Mouse (Mus musculus): ENCODE measurements around the gene Serinc3.
"Not testable (repeated sequence)": the region's sequence is repeated elsewhere in the genome, so short reads cannot be mapped to it uniquely, and the experiment has no call there.

Gene Serinc3

DNA sequence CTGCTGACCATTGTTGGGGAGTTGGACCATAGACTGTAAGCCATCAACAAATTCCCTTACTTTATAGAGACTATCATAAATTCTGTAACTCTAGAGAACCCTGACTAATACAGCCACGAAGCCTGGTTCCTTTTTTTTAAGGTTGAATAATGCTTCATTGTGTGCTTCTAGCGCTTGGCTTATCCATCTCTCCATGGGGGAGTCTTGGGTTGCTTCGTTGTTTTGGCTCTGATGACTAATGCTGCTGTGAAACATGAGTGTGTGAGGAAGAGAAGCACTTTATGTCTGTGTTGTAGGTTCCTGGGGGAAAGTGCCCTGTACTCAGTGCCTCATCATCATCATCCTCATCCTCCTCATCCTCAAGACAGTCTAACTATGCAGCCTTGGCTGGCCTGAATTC lies 19.0 kb upstream of the Serinc3 start:
- intact Hi-C loops (cut with DNase I): loop anchor here (5.0 kb wide), 1 partner anchor 53 kb away; no protein-coding TSS in a partner anchor

DNA sequence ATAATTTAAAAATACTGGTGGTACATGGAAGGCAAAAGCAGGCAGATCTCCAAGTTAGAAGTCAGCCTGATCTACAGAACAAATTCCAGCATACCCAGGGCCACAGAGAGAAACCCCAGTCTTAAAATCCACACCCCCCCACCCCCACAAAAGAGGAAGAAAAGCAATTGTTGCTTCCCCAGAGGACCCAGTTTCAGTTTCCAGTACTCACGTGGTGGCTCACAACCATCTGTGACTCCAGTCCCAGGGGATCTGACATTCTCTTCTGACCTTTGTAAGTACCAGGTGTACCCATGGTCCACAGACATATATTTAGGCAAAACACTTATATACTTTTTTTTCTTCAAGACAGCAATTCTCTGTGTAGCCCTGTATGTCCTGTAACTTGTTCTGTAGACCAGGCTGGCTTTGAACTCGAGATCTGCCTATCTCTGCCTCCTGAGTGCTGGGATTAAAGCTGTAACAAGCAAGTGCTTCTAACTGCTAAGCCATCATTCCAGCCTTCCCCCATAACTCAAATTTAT lies 17.8 kb upstream of the Serinc3 start:
- intact Hi-C loops (cut with DNase I): loop anchor here (5.0 kb wide), 1 partner anchor 55 kb away; no protein-coding TSS in a partner anchor

DNA sequence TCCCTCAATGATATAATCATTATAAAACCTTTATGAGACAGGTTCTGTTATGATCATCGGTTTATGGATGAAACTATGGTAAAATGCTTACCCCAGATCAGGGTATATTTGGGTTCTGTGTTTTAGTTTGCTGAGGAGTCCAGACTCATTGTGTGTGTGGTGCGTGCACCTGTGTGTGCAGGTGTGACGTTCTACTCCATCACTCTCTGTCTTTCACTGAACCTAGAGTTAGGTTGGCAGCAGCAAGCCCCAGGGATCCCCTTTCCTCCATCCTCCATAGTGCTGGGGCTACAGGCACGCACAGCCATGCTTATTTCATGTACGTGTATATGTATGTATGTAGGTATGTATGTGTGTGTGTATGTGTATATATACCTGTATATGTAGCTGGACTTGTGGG lies 17.1 kb upstream of the Serinc3 start:
- intact Hi-C loops (cut with DNase I): loop anchor here (5.0 kb wide), 1 partner anchor 55 kb away; no protein-coding TSS in a partner anchor

DNA sequence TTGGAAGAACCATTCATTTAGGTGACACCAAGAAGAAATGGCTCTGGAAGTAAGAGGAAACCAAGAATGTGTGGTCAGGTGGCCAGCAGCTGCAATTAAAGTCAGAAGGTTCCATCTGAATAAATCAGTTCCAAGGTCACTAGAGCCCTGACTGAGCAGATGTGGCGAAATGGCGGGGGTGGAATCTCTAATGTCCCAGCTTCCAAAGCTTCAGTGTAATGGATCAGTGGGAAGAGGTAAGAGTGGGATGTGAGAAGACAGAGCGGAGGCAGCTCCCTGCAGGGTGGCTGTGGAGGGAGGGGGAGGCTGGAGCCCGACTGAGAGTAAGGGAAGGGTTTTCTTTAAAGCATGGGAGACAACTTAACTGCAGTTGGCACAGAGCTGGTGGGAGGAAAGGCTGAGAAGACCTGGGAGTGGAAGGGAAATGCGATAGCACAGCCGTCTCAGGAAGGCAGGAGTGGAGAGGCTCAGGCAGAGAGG lies 16.5 kb upstream of the Serinc3 start:
- intact Hi-C loops (cut with DNase I): loop anchor here (5.0 kb wide), 1 partner anchor 56 kb away; no protein-coding TSS in a partner anchor

DNA sequence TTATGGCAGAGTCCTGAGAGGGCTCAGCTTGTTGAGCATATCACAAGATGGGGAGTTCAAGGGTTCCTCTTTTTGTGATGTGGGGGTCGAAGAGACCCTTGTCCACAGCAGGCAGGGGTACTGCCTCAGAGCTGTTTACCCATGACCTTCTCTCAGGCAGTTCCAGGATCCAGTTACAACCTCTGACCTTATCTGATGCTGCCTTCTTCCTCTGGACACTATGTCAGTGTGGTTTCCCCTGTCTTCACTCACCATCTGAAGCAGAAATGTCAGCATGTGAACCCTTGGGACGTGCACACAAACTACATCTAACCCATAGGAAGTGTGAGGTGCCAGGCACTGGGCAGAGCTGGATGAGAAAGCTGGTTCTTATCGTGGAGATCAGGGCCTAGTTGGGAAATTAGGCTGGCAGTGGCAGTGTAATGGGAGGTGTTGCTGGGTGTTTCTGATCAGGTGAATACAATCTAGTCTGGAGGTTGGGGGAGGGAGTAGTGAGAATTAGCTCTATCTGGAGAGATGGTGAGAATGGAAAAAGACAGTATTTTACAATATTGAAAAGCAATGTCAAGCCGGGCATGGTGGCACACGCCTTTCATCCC lies 15.3 kb upstream of the Serinc3 start:
- intact Hi-C loops (cut with DNase I): loop anchor here (5.0 kb wide), 1 partner anchor 57 kb away; no protein-coding TSS in a partner anchor

DNA sequence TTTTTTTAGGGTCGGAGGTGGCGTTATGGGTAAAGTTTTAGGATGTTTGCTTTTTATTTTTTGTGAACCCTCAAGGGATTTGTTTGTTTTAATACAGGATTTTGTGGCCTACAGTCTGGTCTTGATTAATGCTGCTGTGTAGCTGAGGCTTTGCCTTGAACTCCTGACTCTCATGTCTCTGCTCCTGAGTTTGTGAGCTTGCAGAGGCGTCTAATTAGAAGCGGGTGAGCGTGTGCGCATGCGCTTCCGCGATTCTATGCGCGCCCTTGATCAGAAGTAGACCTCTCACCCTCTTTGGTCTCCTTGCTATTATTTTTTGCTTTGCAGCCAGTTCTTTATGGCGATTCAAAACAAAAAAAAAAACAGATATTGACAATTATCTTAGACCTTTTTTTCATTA lies 14.5 kb upstream of the Serinc3 start:
- intact Hi-C loops (cut with DNase I): no loop called here

DNA sequence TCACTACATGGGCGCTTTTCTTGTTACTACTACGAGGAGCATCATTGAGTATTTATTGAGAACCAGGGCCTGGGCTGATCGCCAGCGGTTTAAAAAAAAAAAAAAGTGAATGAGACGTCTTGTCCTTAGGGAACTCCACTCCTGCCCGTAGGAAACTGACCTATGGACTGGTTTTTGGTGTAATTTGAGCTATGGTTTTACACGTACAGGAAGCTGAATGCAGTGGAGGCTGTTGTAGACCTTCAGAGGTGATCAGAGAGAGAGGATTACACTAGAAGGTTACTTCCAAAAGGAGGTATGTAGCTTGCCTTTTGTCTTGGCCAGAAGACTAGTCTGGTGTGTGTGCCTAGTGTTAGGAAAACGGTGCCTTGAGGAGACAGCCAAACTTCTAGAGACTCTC lies 14.0 kb upstream of the Serinc3 start:
- intact Hi-C loops (cut with DNase I): no loop called here

DNA sequence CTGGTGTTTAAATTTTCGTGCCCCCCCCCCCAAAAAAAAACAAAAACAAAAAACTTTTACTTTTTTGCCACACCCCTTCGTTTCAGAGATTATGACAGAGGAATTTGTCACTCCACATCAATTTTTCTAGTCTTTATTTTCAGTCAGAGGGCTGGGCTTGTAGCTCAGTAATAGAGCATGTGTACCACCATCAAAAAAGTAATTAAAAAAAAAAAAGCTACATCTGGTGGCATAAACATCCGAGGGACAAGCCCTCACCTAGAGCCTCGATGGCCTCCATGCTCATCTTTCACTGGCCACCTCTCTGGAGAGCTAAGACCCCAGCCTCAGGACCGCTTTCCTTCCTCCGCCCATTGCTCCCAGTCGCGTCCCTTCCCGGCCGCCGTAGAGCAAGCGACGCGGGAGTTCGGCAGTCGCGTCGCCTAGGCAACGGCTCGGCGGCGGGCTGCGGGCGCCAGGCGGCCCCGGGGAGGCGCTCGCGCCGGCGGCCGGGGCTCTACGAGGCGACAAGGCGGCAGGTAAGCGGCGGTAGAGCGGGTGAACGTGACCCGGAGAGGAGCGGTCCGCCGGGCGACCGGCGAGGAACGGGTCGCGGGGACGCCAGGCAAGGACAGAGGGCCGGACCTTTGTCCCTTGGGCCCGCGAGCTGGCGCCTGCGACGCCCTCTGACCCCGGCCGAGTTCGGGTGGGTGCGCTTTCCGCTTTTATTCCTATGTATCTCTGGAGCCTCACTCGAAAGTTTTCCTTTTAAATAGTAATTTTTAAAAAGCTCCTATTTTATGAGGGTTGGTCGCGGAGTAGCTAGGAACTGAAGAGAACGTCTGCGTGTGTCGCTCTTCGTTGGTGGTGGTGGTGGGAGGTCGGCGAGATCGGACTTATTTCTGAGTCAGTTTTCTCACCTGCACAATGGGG lies 13.3 kb upstream of the Serinc3 start, which contains the start of gene Pkig:
Pkig (plus strand) TSS at position 412 of the 912 bp plus-strand sequence.
- intact Hi-C loops (cut with DNase I): no loop called here

DNA sequence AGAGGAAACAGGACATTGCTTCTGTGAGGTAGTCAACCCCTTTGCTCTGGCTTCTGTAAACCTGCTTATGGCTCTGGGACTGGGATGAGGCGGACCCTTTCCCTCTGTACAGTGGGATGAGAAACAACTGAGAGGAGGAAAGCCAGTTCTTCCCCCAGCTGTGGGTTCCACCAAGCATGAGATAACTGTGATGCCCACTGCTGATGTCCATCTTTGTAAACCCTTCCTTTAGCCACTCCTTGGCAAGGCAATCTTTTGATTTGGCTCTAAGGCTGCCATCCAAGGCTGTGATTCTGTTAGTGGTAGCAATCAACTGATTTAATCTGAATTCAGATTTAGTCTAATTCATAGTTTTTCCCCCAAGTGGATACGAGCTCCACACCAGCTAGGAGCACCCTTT lies 12.6 kb upstream of the Serinc3 start:
- intact Hi-C loops (cut with DNase I): no loop called here

DNA sequence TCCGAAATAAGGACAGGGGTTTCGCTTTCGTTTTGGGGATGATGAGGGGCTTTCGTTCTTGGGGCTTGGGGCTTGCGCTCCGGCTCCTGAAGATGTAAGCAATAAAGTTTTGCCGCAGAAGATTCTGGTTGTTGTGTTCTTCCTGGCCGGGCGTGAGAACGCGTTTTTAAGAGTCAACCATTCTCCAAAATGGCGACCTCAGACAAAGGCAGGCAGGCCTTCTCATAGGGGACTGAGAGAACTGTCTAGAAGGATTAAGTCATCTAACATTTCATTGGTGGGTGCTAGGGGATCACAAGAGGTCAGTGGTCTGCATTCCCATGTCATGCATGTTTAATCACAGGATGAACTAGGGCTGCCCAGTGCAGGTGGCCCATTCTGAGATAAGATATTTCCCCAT lies 10.8 kb upstream of the Serinc3 start:
- intact Hi-C loops (cut with DNase I): not testable (repeated sequence)

DNA sequence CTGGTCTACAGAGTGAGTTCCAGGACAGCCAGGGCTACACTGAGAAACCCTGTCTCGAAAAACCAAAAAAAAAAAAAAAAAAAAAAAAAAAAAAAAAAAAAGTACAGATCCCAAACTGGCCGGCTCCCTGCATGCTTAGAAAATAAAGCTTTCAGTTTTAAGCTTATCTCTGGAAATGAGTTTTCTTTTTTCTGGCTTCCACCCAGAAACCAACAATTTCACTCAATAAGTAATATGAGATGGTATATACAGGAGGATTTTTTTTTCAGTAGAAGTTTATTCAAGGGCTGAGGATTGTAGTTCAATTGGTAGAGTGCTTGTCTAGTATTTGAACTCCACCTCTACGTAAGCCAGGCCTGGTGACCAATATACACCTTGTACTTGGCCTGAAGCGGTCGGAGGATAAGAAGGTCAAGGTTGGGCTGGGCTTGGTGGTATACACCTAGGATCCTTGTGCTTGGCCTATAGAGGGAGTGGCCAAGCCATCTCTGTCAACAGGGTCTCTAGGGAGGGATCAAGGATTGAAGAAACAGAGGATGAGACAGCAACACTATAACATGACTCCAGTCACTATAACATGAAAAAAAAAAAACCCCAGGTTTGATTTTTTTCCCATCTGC lies 1.6 kb upstream of the Serinc3 start:
- intact Hi-C loops (cut with DNase I): no loop called here

DNA sequence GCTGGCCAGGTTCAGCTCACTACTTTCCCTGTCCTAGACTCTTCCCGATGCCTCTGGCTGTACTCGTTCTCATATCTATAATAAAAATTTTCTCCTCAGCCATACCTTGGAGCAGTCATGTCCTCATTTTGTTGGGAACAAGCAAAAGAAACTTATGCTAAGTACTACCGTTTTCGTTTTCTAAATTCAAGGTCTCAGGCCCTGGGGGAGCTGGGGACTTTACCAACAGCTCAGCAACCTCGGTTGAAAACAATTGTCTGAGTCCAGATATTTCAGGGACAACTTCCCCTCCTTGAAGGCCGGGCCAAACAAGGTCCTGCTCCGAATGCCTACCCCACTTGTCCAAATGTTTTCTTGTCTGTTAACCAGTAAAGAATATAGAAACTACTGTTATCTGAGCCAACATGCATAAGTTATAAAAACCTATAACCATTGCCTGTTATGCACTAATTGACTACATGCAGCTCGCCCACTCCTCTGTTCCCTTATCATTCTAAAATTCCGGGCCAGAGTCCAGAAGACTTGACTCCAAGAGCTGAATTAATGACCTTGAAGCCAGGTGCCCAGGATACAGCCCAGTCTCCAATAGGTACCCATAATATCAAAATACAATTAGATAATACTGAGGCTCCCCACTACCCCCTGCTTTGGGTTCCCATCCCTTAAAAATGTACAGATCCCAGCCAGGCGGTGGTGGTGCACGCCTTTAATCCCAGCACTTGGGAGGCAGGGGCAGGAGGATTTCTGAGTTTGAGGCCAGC lies 949 bp upstream of the Serinc3 start:
- intact Hi-C loops (cut with DNase I): no loop called here

DNA sequence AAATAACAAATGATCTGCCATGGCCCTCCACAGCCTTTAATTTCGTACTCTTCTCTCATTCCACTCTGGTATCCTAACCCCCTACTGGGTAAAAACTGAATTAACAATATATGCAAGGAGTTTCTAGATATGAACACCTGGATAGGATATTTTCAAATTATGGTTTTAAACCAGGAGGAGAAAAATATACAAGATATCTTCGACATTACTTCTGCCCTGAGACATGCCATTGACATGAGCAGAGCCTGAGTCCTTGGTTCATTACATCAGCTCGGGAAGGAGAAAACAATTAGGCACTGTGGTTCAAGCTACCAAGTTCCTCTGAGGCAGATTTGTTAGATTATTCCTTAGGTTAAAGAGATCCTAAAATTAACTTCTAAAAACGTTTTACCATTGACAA lies 884 bp downstream of the Serinc3 start:
- intact Hi-C loops (cut with DNase I): loop anchor here (5.0 kb wide), 1 partner anchor 42 kb away; the partner anchor contains the start of gene Ttpal

DNA sequence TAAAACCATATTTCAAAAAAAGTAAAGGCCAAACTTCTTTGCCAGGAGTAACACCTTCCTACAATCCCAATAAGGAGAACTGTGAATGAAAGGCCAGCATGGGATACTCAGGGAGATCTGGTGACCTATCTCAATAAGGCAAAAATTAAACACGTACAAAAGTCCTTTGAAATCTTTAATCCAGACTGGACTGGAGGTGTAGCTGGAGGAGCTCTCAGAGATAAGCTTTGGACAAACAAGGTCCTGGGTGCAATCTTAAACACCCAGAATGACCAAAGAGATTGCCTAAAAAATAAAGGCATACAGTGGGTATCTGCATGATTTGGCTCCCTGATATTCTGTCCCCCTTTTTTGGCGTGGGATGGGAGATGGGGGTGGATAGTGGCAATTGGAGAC lies 1.4 kb downstream of the Serinc3 start:
- intact Hi-C loops (cut with DNase I): loop anchor here (5.0 kb wide), 1 partner anchor 41 kb away; the partner anchor contains the start of gene Ttpal

DNA sequence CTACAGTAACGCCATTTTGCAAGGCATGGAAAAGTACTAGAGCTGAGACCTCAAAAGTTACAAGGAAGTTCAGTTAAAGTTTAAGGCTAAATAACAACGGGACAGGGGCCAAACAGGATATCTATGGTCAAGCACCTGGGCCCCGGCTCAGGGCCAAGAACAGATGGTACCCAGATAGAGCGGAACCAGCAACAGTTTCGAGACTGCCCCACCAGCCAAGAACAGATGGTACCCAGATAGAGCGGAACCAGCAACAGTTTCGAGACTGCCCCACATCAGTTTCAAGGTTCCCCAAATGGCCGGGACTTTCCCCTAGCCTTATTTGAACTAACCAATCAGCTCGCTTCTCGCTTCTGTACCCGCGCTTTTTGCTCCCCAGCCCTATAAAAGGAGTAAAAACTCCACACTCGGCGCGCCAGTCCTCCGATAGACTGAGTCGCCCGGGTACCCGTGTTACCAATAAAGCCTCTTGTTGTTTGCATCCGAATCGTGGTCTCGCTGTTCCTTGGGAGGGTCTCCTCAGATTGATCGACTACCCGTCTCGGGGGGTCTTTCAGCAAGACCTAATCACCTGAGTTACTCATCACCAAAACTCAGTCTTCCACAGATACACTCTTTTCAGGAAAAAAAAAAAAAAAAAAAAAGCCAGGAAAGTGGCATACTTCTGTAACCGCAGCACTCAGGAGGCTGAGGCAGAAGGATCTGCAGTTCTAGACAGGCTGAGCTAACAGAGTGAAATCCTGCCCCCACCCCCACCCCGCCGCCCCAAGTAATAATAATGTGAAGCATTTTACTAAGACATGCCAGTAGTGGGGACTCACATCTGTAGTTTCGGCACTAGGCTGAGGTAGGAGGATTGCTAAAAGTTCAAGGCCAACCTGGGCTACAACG lies 2.0 kb downstream of the Serinc3 start:
- intact Hi-C loops (cut with DNase I): loop anchor here (5.0 kb wide), 1 partner anchor 41 kb away; the partner anchor contains the start of gene Ttpal

DNA sequence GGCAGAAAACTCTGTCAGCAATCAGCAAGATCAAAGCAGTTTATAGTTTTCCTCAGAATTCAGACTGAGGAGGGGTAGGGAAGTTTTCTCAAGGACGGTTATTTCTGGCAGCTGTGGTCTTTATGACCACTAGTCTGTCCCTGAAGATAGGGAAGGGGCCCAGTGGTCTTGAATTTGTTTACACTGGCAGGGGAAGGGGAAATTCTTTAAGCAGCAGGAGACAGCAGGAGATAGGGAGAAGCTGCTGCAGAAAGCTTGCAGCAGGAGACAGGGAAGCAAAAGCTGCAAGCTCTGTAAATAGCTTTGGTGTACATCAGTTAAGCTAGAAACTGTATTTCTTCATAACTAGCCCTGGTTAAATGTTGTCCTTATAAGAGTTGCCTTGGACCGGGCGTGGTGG lies 3.2 kb downstream of the Serinc3 start:
- intact Hi-C loops (cut with DNase I): loop anchor here (5.0 kb wide), 1 partner anchor 39 kb away; the partner anchor contains the start of gene Ttpal

DNA sequence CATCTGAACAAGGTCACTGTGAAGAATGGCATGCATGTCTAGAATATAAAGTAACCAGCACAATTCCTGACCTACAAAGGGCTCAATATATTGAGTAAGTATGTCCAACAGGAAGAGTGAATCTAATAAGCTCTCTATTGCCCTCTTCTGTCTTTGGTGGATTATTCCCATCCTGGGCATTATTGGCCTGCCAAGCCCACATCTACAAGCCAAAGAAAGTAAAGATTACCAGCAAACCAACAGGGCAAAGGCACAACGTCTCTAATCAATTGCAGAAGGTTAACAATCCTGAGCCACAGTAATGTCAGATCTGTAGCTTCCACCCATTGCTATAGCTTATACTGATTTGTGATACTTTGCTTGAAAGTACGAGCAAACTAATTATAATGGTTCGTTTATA lies 4.4 kb downstream of the Serinc3 start:
- intact Hi-C loops (cut with DNase I): loop anchor here (5.0 kb wide), 1 partner anchor 38 kb away; the partner anchor contains the start of gene Ttpal

DNA sequence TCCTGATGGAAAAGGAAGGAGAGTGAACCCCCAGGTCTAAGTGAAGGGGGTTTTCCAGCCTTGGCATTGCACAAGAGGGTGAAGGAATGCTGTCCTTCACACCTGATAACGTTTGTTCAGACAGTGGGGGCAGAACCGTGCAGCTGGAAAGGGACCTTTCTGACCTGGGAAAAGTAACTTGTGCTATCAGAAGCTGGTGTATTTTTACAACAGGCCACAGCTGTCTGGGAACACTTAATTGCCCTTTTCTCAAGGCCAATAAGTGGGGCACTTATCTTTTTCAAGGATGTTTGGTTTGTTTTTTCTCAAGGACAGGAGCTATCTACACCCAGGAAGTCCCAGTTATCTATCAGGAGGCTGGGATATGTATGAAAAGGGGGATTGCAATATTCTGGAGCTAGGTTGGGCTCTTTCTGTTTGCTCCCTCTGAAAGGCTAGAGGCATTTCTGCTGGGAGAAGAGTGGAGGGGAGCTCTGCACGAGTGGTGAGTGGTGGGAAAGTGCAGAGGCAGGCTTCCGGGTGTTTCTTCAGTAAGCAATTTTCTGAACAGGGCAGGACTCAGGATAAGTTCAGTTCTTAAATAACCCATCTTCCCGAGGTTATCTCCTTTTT lies 7.2 kb downstream of the Serinc3 start:
- intact Hi-C loops (cut with DNase I): no loop called here

DNA sequence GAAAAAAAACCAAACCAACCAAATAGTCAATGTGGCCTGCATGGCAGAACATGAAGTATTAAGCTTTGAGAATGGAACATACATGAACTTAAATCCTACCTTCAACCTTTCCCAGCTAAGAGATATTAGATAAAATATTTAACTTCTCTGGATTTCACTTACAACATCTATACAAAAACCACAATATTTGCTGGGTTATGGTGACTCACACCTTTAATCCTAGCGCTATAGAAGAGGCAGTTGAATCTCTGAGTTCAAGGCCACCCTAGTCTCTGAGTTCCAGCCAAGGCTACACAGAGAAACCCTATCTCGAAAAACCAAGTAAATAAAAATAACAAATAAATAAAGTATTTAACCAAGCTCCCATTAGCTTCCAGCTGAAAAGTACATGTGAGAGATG lies 8.9 kb downstream of the Serinc3 start:
- intact Hi-C loops (cut with DNase I): no loop called here

All from adrenal gland (tissue).